ENCODE assay signal across 10 mouse cellular contexts in the genomic region with DNA sequence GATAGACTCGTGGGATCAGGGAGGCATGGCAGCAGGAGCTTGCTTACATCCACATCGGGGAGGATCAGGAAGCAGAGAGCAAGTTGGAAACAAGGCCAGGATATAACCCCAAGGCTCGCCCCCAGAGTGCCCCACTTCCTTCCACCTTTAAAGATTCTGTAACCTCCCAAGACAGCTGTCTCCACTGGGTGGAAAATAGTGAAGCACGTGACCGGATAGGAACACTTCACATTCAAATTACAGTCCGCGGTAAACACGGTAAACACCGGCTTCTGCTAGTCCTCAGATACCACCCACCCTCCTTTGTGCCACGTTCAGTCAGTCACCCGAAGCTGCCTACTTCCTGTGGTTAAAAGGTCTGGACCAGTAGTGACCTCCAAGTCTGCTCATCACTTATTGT.
A peak's percentile ranks its signal among the peaks of the same experiment; 100 is the strongest.
DNase-seq lines count a peak whose midpoint lies in the region; ATAC-seq and TF ChIP-seq lines count a peak whose summit lies in the region.
"Had no signal": no experiment of that assay in that cellular context is flagged by ENCODE, and none has a peak within 500 bp of the region (broad histone marks: within the 10 kb centered on the region; RNA-seq: fewer than 3 reads in every experiment).

No protein-coding gene starts in this region.

- H3K9me3 ChIP-seq in heart, embryonic 10.5 days: no peaks in the 10 kb centered on the region
- no peaks in the 10 kb centered on the region for H3K9me3 ChIP-seq in ES-Bruce4 (replicated peaks; ENCODE audit: control insufficient read depth, insufficient read depth, low read length, poor library complexity, severe bottlenecking)
- H3K9me3 ChIP-seq: embryonic facial prominence, embryonic 10.5 days; intestine, embryonic 15.5 days had no signal

- peaks cover 10% of the 10 kb centered on the region for H3K4me1 ChIP-seq in heart, embryonic 10.5 days
- H3K4me1 ChIP-seq in ES-Bruce4 (ENCODE audit: control insufficient read depth, insufficient read depth, low read length): no peaks in the 10 kb centered on the region
- H3K4me1 ChIP-seq: intestine, embryonic 15.5 days had no signal

- ATAC-seq in megakaryocyte, adult 5-6 weeks (ENCODE audit: poor library complexity, severe bottlenecking): no peak
- ATAC-seq: intestine, embryonic 15.5 days had no signal

- no peaks in the 10 kb centered on the region for H3K36me3 ChIP-seq in heart, embryonic 10.5 days
- H3K36me3 ChIP-seq in ES-Bruce4 (ENCODE audit: control insufficient read depth, insufficient read depth, low read length, poor library complexity, severe bottlenecking): no peaks in the 10 kb centered on the region
- H3K36me3 ChIP-seq: embryonic facial prominence, embryonic 10.5 days; intestine, embryonic 15.5 days had no signal

- 70% methylated on average over 11 of the region's 11 CpGs for WGBS in heart, embryonic 10.5 days

- H3K4me3 ChIP-seq in heart, embryonic 10.5 days: no peak overlapping the region
- no peak overlapping the region for H3K4me3 ChIP-seq in ES-Bruce4 (ENCODE audit: low read depth, low read length)
- H3K4me3 ChIP-seq: embryonic facial prominence, embryonic 10.5 days; intestine, embryonic 15.5 days had no signal

- H3K9ac ChIP-seq in ES-Bruce4 (ENCODE audit: low read depth, poor library complexity, severe bottlenecking): no peak overlapping the region
- H3K9ac ChIP-seq: intestine, embryonic 15.5 days had no signal

- 0 out of 2 replicates have a peak, but pooled peaks have one; percentile 34 for TF ChIP-seq EP300 in ES-Bruce4 (IDR thresholded peaks at IDR 0.05; ENCODE audit: insufficient read depth, low read depth, low read length)

- H3K27me3 ChIP-seq in heart, embryonic 10.5 days (ENCODE audit: insufficient read depth, poor library complexity, severe bottlenecking): no peaks in the 10 kb centered on the region
- H3K27me3 ChIP-seq in ES-Bruce4 (ENCODE audit: control insufficient read depth, insufficient read depth, low read length, poor library complexity, severe bottlenecking): no peaks in the 10 kb centered on the region
- H3K27me3 ChIP-seq: intestine, embryonic 15.5 days had no signal

- TF ChIP-seq POLR2A in ES-Bruce4 (IDR thresholded peaks at IDR 0.05; ENCODE audit: insufficient read depth, low read length): no peak

- peak overlapping the region; percentile 29; the same call in 1 of the 2 replicates for H3K27ac ChIP-seq in heart, embryonic 10.5 days
- no peak overlapping the region for H3K27ac ChIP-seq in ES-Bruce4 (ENCODE audit: insufficient read depth, low read length)
- H3K27ac ChIP-seq: embryonic facial prominence, embryonic 10.5 days; intestine, embryonic 15.5 days had no signal

- no peak for TF ChIP-seq CTCF in ES-Bruce4 (IDR thresholded peaks at IDR 0.05; ENCODE audit: low read depth, low read length)

- DNase-seq in heart, embryonic 10.5 days (ENCODE audit: low spot score): no peak
- no peak for DNase-seq in heart, postnatal 4 days
- DNase-seq in induced T-regulatory cell, adult 2 months (ENCODE audit: low read depth): peak; percentile 17
- DNase-seq in spleen, postnatal 14 days (ENCODE audit: low spot score in 2 of 2): peak; percentile 3 to 10
- DNase-seq in left cerebral cortex, adult 9 months (ENCODE audit: low spot score in 2 of 2): no peak
- DNase-seq in urinary bladder, postnatal 25 days (ENCODE audit: low spot score): no peak

Comparison
In these comparisons a context has a peak if more than half of its experiments do, and no peak if none do; other contexts are left out.
1. DNase-seq: peak in induced T-regulatory cell, adult 2 months (single experiment) and spleen, postnatal 14 days (2 of 2); none in heart, embryonic 10.5 days (single experiment), heart, postnatal 4 days (single experiment), left cerebral cortex, adult 9 months (0 of 2) and urinary bladder, postnatal 25 days (single experiment).